Mouse (Mus musculus) small intestine, adult 2 months (tissue): Measurements from ENCODE around the gene Clptm1.

ENCODE experiments used
- CTCF ChIP-seq: fragments of 200-500 bp; IDR thresholded peaks from 2 replicates; pipeline ENCODE4 v1.5.1; 2012; ENCODE audit warnings: low read depth, mild to moderate bottlenecking, control low read depth, inconsistent platforms, low read length, moderate library complexity, mixed read lengths; ENCODE audit not compliant: insufficient replicate concordance, insufficient read length; ENCODE audit errors: extremely low read depth
- POLR2A ChIP-seq: fragments of 200-500 bp; IDR thresholded peaks from 2 replicates; pipeline ENCODE4 v1.6.1; 2012; ENCODE audit warnings: low read depth, mild to moderate bottlenecking, control low read depth, inconsistent platforms, low read length, moderate library complexity

DNA sequence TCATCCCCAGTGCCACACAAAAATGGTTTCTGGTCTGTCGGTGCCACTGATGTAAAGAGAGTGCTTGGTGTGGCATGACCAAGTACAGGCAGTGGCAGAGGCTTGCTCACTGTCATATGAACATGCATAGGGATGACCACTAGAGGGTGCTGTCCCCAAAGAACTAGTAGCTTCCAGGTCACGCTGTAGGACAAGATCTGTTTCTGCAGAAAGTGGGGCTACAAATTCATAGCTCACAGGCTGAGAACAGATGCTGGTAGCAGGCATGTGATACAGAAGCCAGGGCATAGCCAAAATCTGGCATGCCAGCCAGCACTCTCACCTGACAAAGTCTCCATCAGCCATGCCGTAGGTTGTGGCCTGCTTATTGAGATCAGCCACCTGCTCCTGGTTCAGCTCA lies 74.9 kb downstream of the Clptm1 start:
- TF ChIP-seq CTCF = peak; percentile 76; the same call in 1 of the 2 replicates
- no peak for TF ChIP-seq POLR2A
